Mouse (Mus musculus): ENCODE results near the gene Nle1.

GRCm38 (mm10) chr11:82904952-82905351 is 3.3 kb downstream of the Nle1 start:
- TF ChIP-seq EP300 (IDR thresholded peaks at IDR 0.05; ENCODE audit: low read depth) (no peak), CTCF (IDR thresholded peaks at IDR 0.05; ENCODE audit: low read depth) (no peak)
